Mouse (Mus musculus): ENCODE measurements at regions not wholly inside any gene's neighbourhood (a gene's known extent, or its start where the extent isn't known, plus 50 kb on each side); places are given as distances from the start of the nearest gene placed in this dataset.
"Not testable (repeated sequence)": the region's sequence is repeated elsewhere in the genome, so short reads cannot be mapped to it uniquely, and the experiment has no call there.

- DNase-seq, result no peak
These were observed 139.9 kb downstream of the Rchy1 start for GRCm38 (mm10) chr5:91822844-91823576.

GRCm38 (mm10) chr5:91818800-91819199 is 144.1 kb downstream of the Rchy1 start:
- DNase-seq, result no peak

GRCm38 (mm10) chr5:91818195-91818594 is 144.7 kb downstream of the Rchy1 start:
- DNase-seq, result no peak

- DNase-seq, result no peak
These were observed 146.4 kb downstream of the Rchy1 start for GRCm38 (mm10) chr5:91816376-91816950.

GRCm38 (mm10) chr5:91814956-91815355 is 147.9 kb downstream of the Rchy1 start:
- DNase-seq, result no peak

- no peak for DNase-seq
These were observed 148.5 kb downstream of the Rchy1 start for GRCm38 (mm10) chr5:91814417-91814762.

- DNase-seq, result no peak
These were observed 149.1 kb downstream of the Rchy1 start for GRCm38 (mm10) chr5:91813547-91814416.

- DNase-seq, result no peak
These were observed 155.5 kb downstream of the Rchy1 start for GRCm38 (mm10) chr5:91807070-91808065.

- no peak for DNase-seq
These were observed 161.4 kb downstream of the Rchy1 start for GRCm38 (mm10) chr5:91801297-91801980.

- DNase-seq, result no peak
These were observed 165.5 kb downstream of the Rchy1 start for GRCm38 (mm10) chr5:91797362-91797761.

- DNase-seq, result no peak
These were observed 170.1 kb downstream of the Rchy1 start for GRCm38 (mm10) chr5:91792732-91793131.

- no peak for DNase-seq
These were observed 172.5 kb downstream of the Rchy1 start for GRCm38 (mm10) chr5:91790412-91790811.

- DNase-seq, result no peak
These were observed 178.9 kb downstream of the Rchy1 start for GRCm38 (mm10) chr5:91783966-91784365.

- no peak for DNase-seq
These were observed 185.9 kb downstream of the Rchy1 start for GRCm38 (mm10) chr5:91776971-91777370.

- no peak for DNase-seq
These were observed 188.8 kb downstream of the Rchy1 start for GRCm38 (mm10) chr5:91774065-91774464.

- DNase-seq, result no peak
These were observed 195.0 kb downstream of the Rchy1 start for GRCm38 (mm10) chr5:91767886-91768285.

GRCm38 (mm10) chr5:91767060-91767459 is 195.8 kb downstream of the Rchy1 start:
- DNase-seq, result no peak

GRCm38 (mm10) chr5:91764621-91765020 is 198.2 kb downstream of the Rchy1 start:
- no peak for DNase-seq

- DNase-seq, result no peak
These were observed 200.3 kb downstream of the Rchy1 start for GRCm38 (mm10) chr5:91762589-91762988.

GRCm38 (mm10) chr5:91755958-91756357 is 206.9 kb downstream of the Rchy1 start:
- DNase-seq, result no peak

- DNase-seq, result not testable (repeated sequence)
These were observed 210.0 kb downstream of the Rchy1 start for GRCm38 (mm10) chr5:91752846-91753245.

- DNase-seq, result no peak
These were observed 211.7 kb downstream of the Rchy1 start for GRCm38 (mm10) chr5:91751168-91751567.

Data from kidney, adult 11 months (tissue).